ENCODE assay signal across 9 mouse cellular contexts in genomic region chr8:22061126-22061525, GRCm38 (mm10). TPM values are rescaled to one million over a fixed set of nuclear protein-coding genes. Genes with fewer than 3 reads are reported as not detected.
A peak's percentile ranks its signal among the peaks of the same experiment; 100 is the strongest.
DNase-seq lines count a peak whose midpoint lies in the region; ATAC-seq and TF ChIP-seq lines count a peak whose summit lies in the region.
"Had no signal": no experiment of that assay in that cellular context is flagged by ENCODE, and none has a peak within 500 bp of the region (broad histone marks: within the 10 kb centered on the region; RNA-seq: fewer than 3 reads in every experiment).

No protein-coding gene starts in this region.

- H3K27ac ChIP-seq in left cerebral cortex, adult 2 months = no peak overlapping the region
- no peak overlapping the region for H3K27ac ChIP-seq in embryonic facial prominence, embryonic 11.5 days (replicated peaks; ENCODE audit: low read depth, low read length)
- H3K27ac ChIP-seq in hindbrain, postnatal 0 days = no peak overlapping the region

- H3K9ac ChIP-seq in embryonic facial prominence, embryonic 11.5 days (replicated peaks; ENCODE audit: low read length) = no peak overlapping the region
- H3K9ac ChIP-seq in hindbrain, postnatal 0 days (replicated peaks; ENCODE audit: low read length) = peak overlapping the region; percentile 54

- peak overlapping the region; percentile 48 for H3K4me2 ChIP-seq in embryonic facial prominence, embryonic 11.5 days (ENCODE audit: low read depth, low read length)
- peak overlapping the region; percentile 94 for H3K4me2 ChIP-seq in hindbrain, postnatal 0 days (ENCODE audit: low read depth, low read length)
- peak overlapping the region; percentile 78 for H3K4me2 ChIP-seq in myocyte (ENCODE audit: low read depth)

- no peaks in the 10 kb centered on the region for H3K9me3 ChIP-seq in embryonic facial prominence, embryonic 11.5 days (replicated peaks; ENCODE audit: control insufficient read depth, low read length)
- H3K9me3 ChIP-seq in hindbrain, postnatal 0 days (ENCODE audit: low read length) = 0 out of 2 replicates have a peak, but pooled peaks cover 2% of the 10 kb centered on the region

- TF ChIP-seq POLR2A in myocyte (IDR thresholded peaks at IDR 0.05; ENCODE audit: insufficient read length, low read depth) = no peak

- TF ChIP-seq CTCF in left cerebral cortex, adult 2 months (IDR thresholded peaks at IDR 0.05) = no peak
- TF ChIP-seq CTCF in hindbrain, postnatal 0 days (IDR thresholded peaks at IDR 0.05; ENCODE audit: low read depth) = no peak

- WGBS in embryonic facial prominence, embryonic 11.5 days = 1% methylated on average over 3 of the region's 3 CpGs
- WGBS in hindbrain, postnatal 0 days = 6% methylated on average over 3 of the region's 3 CpGs

- no peak for ATAC-seq in embryonic facial prominence, embryonic 11.5 days (replicated peaks; ENCODE audit: insufficient number of reproducible peaks, low FRiP score, low TSS enrichment, low read depth)
- no peak for ATAC-seq in hindbrain, postnatal 0 days

- peak overlapping the region; percentile 68 for H3ac ChIP-seq in myocyte (ENCODE audit: control insufficient read depth, insufficient read length)

- peaks cover 5% of the 10 kb centered on the region for H3K27me3 ChIP-seq in embryonic facial prominence, embryonic 11.5 days (ENCODE audit: control insufficient read depth, insufficient read depth, low read length)
- no peaks in the 10 kb centered on the region for H3K27me3 ChIP-seq in hindbrain, postnatal 0 days (ENCODE audit: insufficient read depth, low read length)
- peaks cover 20% of the 10 kb centered on the region for H3K27me3 ChIP-seq in myocyte (ENCODE audit: control insufficient read depth, insufficient read depth, insufficient read length)

- intact Hi-C loops in left cerebral cortex, adult 2 months (cut with DNase I) = loop anchor here (2.0 to 5.0 kb wide), 2 partner anchors 106 to 336 kb away; partner anchors contain the start of genes Nek3 and Slc25a15

- peaks cover 10% of the 10 kb centered on the region for H3K36me3 ChIP-seq in embryonic facial prominence, embryonic 11.5 days (replicated peaks; ENCODE audit: control insufficient read depth, insufficient read depth, low read depth, low read length)
- peaks cover 13% of the 10 kb centered on the region for H3K36me3 ChIP-seq in hindbrain, postnatal 0 days (ENCODE audit: insufficient read depth, low read length)
- H3K36me3 ChIP-seq in myocyte (ENCODE audit: control insufficient read depth, insufficient read depth) = peaks cover 26% of the 10 kb centered on the region

- no peak for DNase-seq in left cerebral cortex, adult 2 months (ENCODE audit: extremely low spot score in 1 of 2, low spot score in 2 of 2)
- no peak for DNase-seq in left cerebral cortex, adult 11 months (ENCODE audit: low spot score)
- no peak for DNase-seq in embryonic facial prominence, embryonic 11.5 days (ENCODE audit: low spot score)
- DNase-seq in hindbrain, postnatal 0 days (ENCODE audit: low spot score) = no peak
- no peak for DNase-seq in ovary, postnatal 36 days (ENCODE audit: low spot score)
- no peak for DNase-seq in thymus, postnatal 14 days
- DNase-seq in adrenal gland, postnatal 4 days (ENCODE audit: low spot score in 2 of 2) = no peak

- peaks cover 22% of the 10 kb centered on the region for H3K79me2 ChIP-seq in myocyte (ENCODE audit: control insufficient read depth, insufficient read depth)

- H3K4me1 ChIP-seq in embryonic facial prominence, embryonic 11.5 days (ENCODE audit: control insufficient read depth, insufficient read depth, low read length) = no peaks in the 10 kb centered on the region
- no peaks in the 10 kb centered on the region; the same call in 1 of the 2 replicates for H3K4me1 ChIP-seq in hindbrain, postnatal 0 days (ENCODE audit: insufficient read depth, low read length)

- H3K4me3 ChIP-seq in left cerebral cortex, adult 2 months = peak overlapping the region; percentile 69
- H3K4me3 ChIP-seq in embryonic facial prominence, embryonic 11.5 days (ENCODE audit: low read depth, low read length) = peak overlapping the region; percentile 69
- peak overlapping the region; percentile 56 for H3K4me3 ChIP-seq in hindbrain, postnatal 0 days (ENCODE audit: low read length)
- H3K4me3 ChIP-seq in myocyte = peak overlapping the region; percentile 59

TF ChIP-seq in myocyte, 11 proteins besides CTCF, POLR2A, EP300 and RAD21:
- TF ChIP-seq MAX (IDR thresholded peaks at IDR 0.05; ENCODE audit: low read depth) = no peak
- no peak for TF ChIP-seq MYOD1 (IDR thresholded peaks at IDR 0.05; ENCODE audit: control insufficient read depth in 1 of 3, insufficient read length in 2 of 3, low read depth in 2 of 3)
- TF ChIP-seq E2F4 (IDR thresholded peaks at IDR 0.05; ENCODE audit: insufficient read depth) = no peak
- TF ChIP-seq CEBPB (IDR thresholded peaks at IDR 0.05; ENCODE audit: insufficient read depth, poor library complexity, severe bottlenecking) = no peak
- TF ChIP-seq REST (IDR thresholded peaks at IDR 0.05; ENCODE audit: insufficient read depth, insufficient read length) = no peak
- TF ChIP-seq POLR2AphosphoS2 (IDR thresholded peaks at IDR 0.05; ENCODE audit: insufficient read length, low read depth) = no peak
- no peak for TF ChIP-seq TCF12 (IDR thresholded peaks at IDR 0.05; ENCODE audit: insufficient read depth, poor library complexity, severe bottlenecking)
- no peak for TF ChIP-seq SRF (IDR thresholded peaks at IDR 0.05; ENCODE audit: control insufficient read depth, insufficient read length, low read depth)
- no peak for TF ChIP-seq MYOG (IDR thresholded peaks at IDR 0.05; ENCODE audit: control insufficient read depth in 1 of 3, insufficient read depth in 1 of 3, insufficient read length in 2 of 3, low read depth in 2 of 3)
- no peak for TF ChIP-seq TCF3 (IDR thresholded peaks at IDR 0.05; ENCODE audit: insufficient read length, low read depth)
- no peak for TF ChIP-seq USF1 (IDR thresholded peaks at IDR 0.05; ENCODE audit: low read depth)

RNA-seq across cellular contexts. Expression of gene Alg11, which starts 0.6 kb away (rescaled TPM):
- 10 to 100 TPM; 30.6 to 32.0 TPM for total RNA-seq in left cerebral cortex, adult 2 months (2021)
- polyA plus RNA-seq in embryonic facial prominence, embryonic 11.5 days (2014; fragmentation: Nextera tagmentation; extraction: Ambion mirVana) = 35.4 and 36.6 TPM in 2 replicates
- total RNA-seq in hindbrain, postnatal 0 days (2014; rRNA removed) = 36.2 and 36.6 TPM in 2 replicates
- 29.2 and 36.1 TPM in 2 replicates for polyA plus RNA-seq in hindbrain, postnatal 0 days (2015; fragmentation: Nextera tagmentation; extraction: Ambion mirVana)
- 3.5 TPM for polyA plus RNA-seq in myocyte (2012; fragmentation: generic; extraction: Trizol)
- 10 to 100 TPM; 37.6 to 42.0 TPM for total RNA-seq in adrenal gland, postnatal 4 days (2021)

RNA-seq across cellular contexts. Expression of gene Atp7b, which starts 1.0 kb away (rescaled TPM):
- total RNA-seq in left cerebral cortex, adult 2 months (2021) = 1 to 10 TPM; 1.9 to 2.1 TPM
- polyA plus RNA-seq in embryonic facial prominence, embryonic 11.5 days (2014; fragmentation: Nextera tagmentation; extraction: Ambion mirVana) = 0.90 and 1.4 TPM in 2 replicates
- 6.3 and 8.4 TPM in 2 replicates for total RNA-seq in hindbrain, postnatal 0 days (2014; rRNA removed)
- polyA plus RNA-seq in hindbrain, postnatal 0 days (2015; fragmentation: Nextera tagmentation; extraction: Ambion mirVana) = 2.4 and 2.6 TPM in 2 replicates
- polyA plus RNA-seq in myocyte (2012; fragmentation: generic; extraction: Trizol) = 0.05 TPM
- 1 to 10 TPM; 2.7 to 4.5 TPM for total RNA-seq in adrenal gland, postnatal 4 days (2021)
- total RNA-seq: monocyte, adult 5-6 weeks had no signal
